Mouse (Mus musculus): Measurements from ENCODE around the gene Slc4a4.

DNA sequence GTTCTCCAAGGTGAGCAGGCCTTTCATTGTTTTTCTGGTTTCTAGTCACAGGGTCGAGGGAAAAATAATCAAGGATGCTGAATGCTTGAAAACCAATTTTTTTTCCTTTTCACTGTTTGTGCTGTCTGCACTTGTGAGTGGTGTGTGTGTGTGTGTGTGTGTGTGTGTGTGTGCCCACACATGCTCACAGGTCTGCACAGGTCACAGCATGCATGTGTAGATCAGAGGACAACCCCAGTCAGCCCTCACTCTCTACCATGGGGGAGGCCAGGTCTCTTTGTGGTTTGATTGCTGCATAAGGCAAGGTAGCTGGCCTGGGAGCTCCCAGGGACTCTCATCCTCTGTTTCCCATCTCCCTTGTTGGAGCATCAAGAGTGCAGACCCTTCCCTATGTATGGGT, 16.9 kb downstream of the Slc4a4 start:
- TF ChIP-seq POLR2A (IDR thresholded peaks at IDR 0.05; ENCODE audit: insufficient read depth, low read length) (no peak), EP300 (IDR thresholded peaks at IDR 0.05; ENCODE audit: insufficient read depth, low read depth, low read length) (no peak), CTCF (IDR thresholded peaks at IDR 0.05; ENCODE audit: low read depth, low read length) (no peak)
